Mouse (Mus musculus): Measurements from ENCODE around the gene Cnn3. TPM values are rescaled to one million over a fixed set of nuclear protein-coding genes. Genes with fewer than 3 reads are reported as not detected.

The Cnn3 gene
- polyA plus RNA-seq, 1 experiment, result 589 TPM

- no peak overlapping the region for H3K4me2 ChIP-seq (ENCODE audit: low read depth)
- no peak overlapping the region for H3ac ChIP-seq (ENCODE audit: control insufficient read depth, insufficient read length)
- TF ChIP-seq POLR2AphosphoS2 (IDR thresholded peaks at IDR 0.05; ENCODE audit: insufficient read length, low read depth) (peak; percentile 85), MYOG (IDR thresholded peaks at IDR 0.05; ENCODE audit: control insufficient read depth in 1 of 3, insufficient read depth in 1 of 3, insufficient read length in 2 of 3, low read depth in 2 of 3) (no peak), POLR2A (IDR thresholded peaks at IDR 0.05; ENCODE audit: insufficient read length, low read depth) (peak; percentile 40)
- no peak overlapping the region for H3K4me3 ChIP-seq
- H3K27me3 ChIP-seq (ENCODE audit: control insufficient read depth, insufficient read depth, insufficient read length), result no peaks in the 10 kb centered on the region
- peaks cover 65% of the 10 kb centered on the region for H3K36me3 ChIP-seq (ENCODE audit: control insufficient read depth, insufficient read depth)
- peaks cover 4% of the 10 kb centered on the region for H3K79me2 ChIP-seq (ENCODE audit: control insufficient read depth, insufficient read depth)
Observed at GRCm38 (mm10) chr3:121458545-121459492, 32.5 kb downstream of the Cnn3 start.

DNA sequence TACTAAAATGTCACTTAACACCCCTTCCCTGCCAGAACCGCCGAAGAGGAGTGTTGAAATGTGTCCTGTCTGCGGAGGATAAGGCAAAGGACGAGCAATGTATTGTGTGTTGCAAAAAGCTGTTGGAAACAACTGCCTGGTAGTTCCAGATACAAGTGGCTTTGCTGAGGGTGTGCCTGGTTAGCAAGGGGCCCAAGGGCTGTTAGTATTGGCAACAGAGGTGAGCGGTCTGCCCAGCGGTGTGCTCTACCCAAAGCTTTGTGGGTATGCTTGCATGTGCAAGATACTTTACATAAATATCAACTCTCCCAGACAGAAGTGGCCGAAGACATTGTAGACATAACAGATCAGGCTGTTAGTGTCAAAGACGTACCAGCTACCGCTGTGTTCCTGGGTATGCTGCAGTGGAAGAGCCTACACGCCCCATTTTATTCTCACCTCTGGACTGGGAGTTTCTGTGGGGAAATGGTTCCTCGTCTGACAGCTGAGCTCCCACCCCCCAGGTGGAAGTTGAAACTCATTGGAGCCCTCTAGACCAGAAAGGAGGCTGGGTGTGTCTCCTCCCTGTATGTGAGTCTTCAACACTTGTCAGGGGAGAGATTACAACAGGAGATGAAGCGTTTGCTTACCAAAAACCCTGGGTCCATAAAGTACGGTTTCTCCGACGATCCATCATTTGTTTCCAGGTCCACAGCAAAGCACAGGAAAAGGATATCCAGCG, 34.3 kb downstream of the Cnn3 start:
- Histone ChIP-seq H3K4me2 (ENCODE audit: low read depth) (no peak overlapping the region), H3K27me3 (ENCODE audit: control insufficient read depth, insufficient read depth, insufficient read length) (no peaks in the 10 kb centered on the region), H3K79me2 (ENCODE audit: control insufficient read depth, insufficient read depth) (peaks cover 4% of the 10 kb centered on the region), H3K4me3 (no peak overlapping the region), H3K36me3 (ENCODE audit: control insufficient read depth, insufficient read depth) (peaks cover 49% of the 10 kb centered on the region), H3ac (ENCODE audit: control insufficient read depth, insufficient read length) (no peak overlapping the region)
- TF ChIP-seq USF1 (IDR thresholded peaks at IDR 0.05; ENCODE audit: low read depth) (no peak), MYOD1 (IDR thresholded peaks at IDR 0.05; ENCODE audit: control insufficient read depth in 1 of 3, insufficient read length in 2 of 3, low read depth in 2 of 3) (no peak), POLR2A (IDR thresholded peaks at IDR 0.05; ENCODE audit: insufficient read length, low read depth) (peak; percentile 34), MYOG (IDR thresholded peaks at IDR 0.05; ENCODE audit: control insufficient read depth in 1 of 3, insufficient read depth in 1 of 3, insufficient read length in 2 of 3, low read depth in 2 of 3) (no peak), POLR2AphosphoS2 (IDR thresholded peaks at IDR 0.05; ENCODE audit: insufficient read length, low read depth) (peak; percentile 56), CEBPB (IDR thresholded peaks at IDR 0.05; ENCODE audit: insufficient read depth, poor library complexity, severe bottlenecking) (no peak)

GRCm38 (mm10) chr3:121461477-121461876, 35.2 kb downstream of the Cnn3 start:
- no peak for TF ChIP-seq MAX (IDR thresholded peaks at IDR 0.05; ENCODE audit: low read depth)
- no peak for TF ChIP-seq E2F4 (IDR thresholded peaks at IDR 0.05; ENCODE audit: insufficient read depth)
- no peak for TF ChIP-seq TCF3 (IDR thresholded peaks at IDR 0.05; ENCODE audit: insufficient read length, low read depth)
- no peak for TF ChIP-seq SRF (IDR thresholded peaks at IDR 0.05; ENCODE audit: control insufficient read depth, insufficient read length, low read depth)
- TF ChIP-seq USF1 (IDR thresholded peaks at IDR 0.05; ENCODE audit: low read depth), result no peak
- peak; percentile 94 for TF ChIP-seq POLR2AphosphoS2 (IDR thresholded peaks at IDR 0.05; ENCODE audit: insufficient read length, low read depth)
- no peak for TF ChIP-seq CEBPB (IDR thresholded peaks at IDR 0.05; ENCODE audit: insufficient read depth, poor library complexity, severe bottlenecking)
- TF ChIP-seq POLR2A (IDR thresholded peaks at IDR 0.05; ENCODE audit: insufficient read length, low read depth), result peak; percentile 33
- TF ChIP-seq MYOG (IDR thresholded peaks at IDR 0.05; ENCODE audit: control insufficient read depth in 1 of 3, insufficient read depth in 1 of 3, insufficient read length in 2 of 3, low read depth in 2 of 3), result no peak
- peaks cover 41% of the 10 kb centered on the region for H3K36me3 ChIP-seq (ENCODE audit: control insufficient read depth, insufficient read depth)
- H3ac ChIP-seq (ENCODE audit: control insufficient read depth, insufficient read length), result no peak overlapping the region
- no peak overlapping the region for H3K4me2 ChIP-seq (ENCODE audit: low read depth)
- H3K27me3 ChIP-seq (ENCODE audit: control insufficient read depth, insufficient read depth, insufficient read length), result no peaks in the 10 kb centered on the region
- no peak overlapping the region for H3K4me3 ChIP-seq
- H3K79me2 ChIP-seq (ENCODE audit: control insufficient read depth, insufficient read depth), result peaks cover 2% of the 10 kb centered on the region

DNA sequence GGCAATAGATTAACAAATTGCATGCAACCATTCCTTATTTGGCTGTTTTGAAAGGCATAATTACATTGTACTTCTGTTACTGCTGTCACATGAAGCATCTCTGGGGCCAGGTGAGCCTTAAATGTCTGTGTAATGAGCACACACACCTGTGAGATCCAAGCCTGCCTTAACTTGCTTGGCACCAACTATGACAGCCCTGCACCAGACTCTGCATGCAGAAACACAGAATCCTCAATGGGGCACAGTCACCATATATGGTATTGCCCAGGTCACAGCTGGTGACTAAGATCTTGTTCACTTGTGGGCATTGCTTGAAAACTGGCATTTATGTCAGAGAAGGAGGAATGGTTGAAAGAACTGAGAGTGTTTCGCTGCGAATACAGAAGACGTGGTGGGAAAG, 36.5 kb downstream of the Cnn3 start:
- no peaks in the 10 kb centered on the region for H3K27me3 ChIP-seq (ENCODE audit: control insufficient read depth, insufficient read depth, insufficient read length)
- no peak overlapping the region for H3K4me2 ChIP-seq (ENCODE audit: low read depth)
- no peak overlapping the region for H3K4me3 ChIP-seq
- H3K36me3 ChIP-seq (ENCODE audit: control insufficient read depth, insufficient read depth), result peaks cover 28% of the 10 kb centered on the region
- TF ChIP-seq SRF (IDR thresholded peaks at IDR 0.05; ENCODE audit: control insufficient read depth, insufficient read length, low read depth), result peak; percentile 90
- TF ChIP-seq POLR2A (IDR thresholded peaks at IDR 0.05; ENCODE audit: insufficient read length, low read depth), result no peak
- TF ChIP-seq CEBPB (IDR thresholded peaks at IDR 0.05; ENCODE audit: insufficient read depth, poor library complexity, severe bottlenecking), result no peak
- TF ChIP-seq POLR2AphosphoS2 (IDR thresholded peaks at IDR 0.05; ENCODE audit: insufficient read length, low read depth), result peak; percentile 76
- H3ac ChIP-seq (ENCODE audit: control insufficient read depth, insufficient read length), result no peak overlapping the region
- no peaks in the 10 kb centered on the region for H3K79me2 ChIP-seq (ENCODE audit: control insufficient read depth, insufficient read depth)

DNA sequence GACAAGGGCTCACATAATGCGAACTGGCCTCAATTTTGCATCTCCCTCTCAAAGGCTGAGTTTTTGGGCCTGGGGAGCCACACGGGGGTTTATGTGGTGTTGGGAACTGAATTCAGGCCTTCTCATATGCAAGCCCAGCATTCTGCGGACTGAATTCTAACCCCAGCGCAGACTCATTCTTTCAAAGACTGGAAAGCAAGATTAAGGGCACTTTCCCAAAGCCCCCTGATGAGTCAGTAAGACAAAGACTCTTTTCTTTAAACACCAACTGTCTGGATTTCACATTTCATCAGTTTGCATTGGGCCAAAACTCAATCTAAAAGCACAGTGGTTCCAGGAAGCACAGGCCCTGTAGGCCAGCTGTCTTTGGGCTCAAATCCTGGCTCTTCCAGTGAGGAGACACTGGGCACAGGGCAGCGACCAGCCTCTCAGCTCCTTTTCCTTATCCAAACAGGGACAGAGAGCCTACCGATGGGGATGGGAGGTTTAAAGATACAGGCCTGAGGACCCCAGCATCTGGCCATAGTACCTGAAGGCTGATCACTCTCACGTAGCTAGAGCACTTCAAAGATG, 38.5 kb downstream of the Cnn3 start:
- Histone ChIP-seq H3ac (ENCODE audit: control insufficient read depth, insufficient read length) (no peak overlapping the region), H3K4me3 (no peak overlapping the region), H3K36me3 (ENCODE audit: control insufficient read depth, insufficient read depth) (peaks cover 14% of the 10 kb centered on the region), H3K4me2 (ENCODE audit: low read depth) (no peak overlapping the region), H3K79me2 (ENCODE audit: control insufficient read depth, insufficient read depth) (no peaks in the 10 kb centered on the region), H3K27me3 (ENCODE audit: control insufficient read depth, insufficient read depth, insufficient read length) (no peaks in the 10 kb centered on the region)
- TF ChIP-seq TCF3 (IDR thresholded peaks at IDR 0.05; ENCODE audit: insufficient read length, low read depth) (no peak), E2F4 (IDR thresholded peaks at IDR 0.05; ENCODE audit: insufficient read depth) (no peak), TCF12 (IDR thresholded peaks at IDR 0.05; ENCODE audit: insufficient read depth, poor library complexity, severe bottlenecking) (no peak), REST (IDR thresholded peaks at IDR 0.05; ENCODE audit: insufficient read depth, insufficient read length) (no peak), POLR2A (IDR thresholded peaks at IDR 0.05; ENCODE audit: insufficient read length, low read depth) (no peak), MAX (IDR thresholded peaks at IDR 0.05; ENCODE audit: low read depth) (no peak), SRF (IDR thresholded peaks at IDR 0.05; ENCODE audit: control insufficient read depth, insufficient read length, low read depth) (no peak), MYOD1 (IDR thresholded peaks at IDR 0.05; ENCODE audit: control insufficient read depth in 1 of 3, insufficient read length in 2 of 3, low read depth in 2 of 3) (peak in 2 of 3 experiments; percentile 65 to 66), MYOG (IDR thresholded peaks at IDR 0.05; ENCODE audit: control insufficient read depth in 1 of 3, insufficient read depth in 1 of 3, insufficient read length in 2 of 3, low read depth in 2 of 3) (peak in 1 of 3 experiments; percentile 79), USF1 (IDR thresholded peaks at IDR 0.05; ENCODE audit: low read depth) (no peak), CEBPB (IDR thresholded peaks at IDR 0.05; ENCODE audit: insufficient read depth, poor library complexity, severe bottlenecking) (no peak), POLR2AphosphoS2 (IDR thresholded peaks at IDR 0.05; ENCODE audit: insufficient read length, low read depth) (no peak)

All from myocyte (in vitro differentiated cells).